Mouse (Mus musculus) brain, embryonic 14.5 days (tissue): ENCODE data around the gene Oxt.

Source experiments
- CTCF ChIP-seq: fragments of 200-500 bp; IDR thresholded peaks from 2 replicates; pipeline ENCODE4 v1.5.1; 2012; ENCODE audit warnings: inconsistent platforms, mild to moderate bottlenecking, moderate library complexity, borderline replicate concordance; ENCODE audit not compliant: insufficient read depth, insufficient read length; ENCODE audit errors: extremely low read depth
- POLR2A ChIP-seq: fragments of 200-500 bp; IDR thresholded peaks from 2 replicates; pipeline ENCODE4 v1.6.1; 2012; ENCODE audit warnings: mild to moderate bottlenecking, inconsistent platforms, borderline replicate concordance; ENCODE audit not compliant: poor library complexity, insufficient read depth, insufficient read length, severe bottlenecking; ENCODE audit errors: extremely low read depth

DNA sequence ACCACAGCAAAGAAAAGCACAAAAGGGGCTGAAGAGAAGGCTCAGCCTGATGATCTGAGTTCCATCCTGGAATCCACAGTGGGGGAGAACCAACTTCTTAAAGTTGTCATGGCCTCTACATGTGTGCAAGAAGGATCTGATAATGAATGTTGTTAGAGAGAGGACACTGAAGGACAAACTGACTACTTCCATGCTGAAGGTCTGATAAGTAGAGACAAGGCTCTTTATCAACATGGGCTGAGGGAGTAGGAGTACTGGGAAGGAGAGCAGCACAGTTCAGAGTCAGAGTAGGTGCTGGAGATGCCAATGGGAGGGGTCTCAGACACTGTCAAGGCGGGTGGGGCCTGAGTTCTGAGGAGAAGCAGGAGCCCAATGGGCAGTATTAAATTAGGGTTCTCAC is 19.6 kb downstream of the Oxt start:
- TF ChIP-seq CTCF (no peak), POLR2A (no peak)
